Mouse (Mus musculus): Measurements from ENCODE around the gene Rpl26.

- no peak for TF ChIP-seq CTCF (IDR thresholded peaks at IDR 0.05; ENCODE audit: low read depth)
- no peak for TF ChIP-seq EP300 (IDR thresholded peaks at IDR 0.05; ENCODE audit: low read depth)
Measured at GRCm38 (mm10) chr11:68888653-68889052, 12.7 kb upstream of the Rpl26 start.

Measured in liver, postnatal 0 days (tissue).